Mouse (Mus musculus) frontal cortex, postnatal 14 days (tissue): ENCODE results near the gene Mgp.

Experiments used
- DNase-seq, 2 experiments: peaks; one replicate each; pipeline ENCODE4 v3.0.0; 2022; ENCODE audit warnings: low spot score in 2 of 2

The Mgp gene

DNA sequence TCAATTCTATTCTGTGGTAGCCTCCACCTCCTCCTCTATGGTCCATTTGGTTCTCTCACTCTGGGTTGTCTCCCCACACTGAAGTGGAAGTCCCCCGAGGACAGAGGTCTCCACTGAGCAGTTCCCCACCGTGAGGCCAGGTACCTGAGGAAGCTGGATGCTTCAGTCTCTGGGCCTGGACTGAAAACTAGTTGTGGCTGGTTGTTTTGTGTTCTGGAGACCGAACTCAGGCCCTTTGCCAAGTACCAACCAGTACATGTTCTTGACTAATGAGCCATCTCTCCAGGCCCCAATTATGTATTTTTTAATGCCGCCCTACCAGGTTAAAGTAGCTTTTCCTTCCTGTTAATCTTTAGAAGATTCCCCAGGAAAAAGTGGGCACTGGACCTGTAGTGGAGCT lies 23.3 kb downstream of the Mgp start:
- DNase-seq, result no peak

DNA sequence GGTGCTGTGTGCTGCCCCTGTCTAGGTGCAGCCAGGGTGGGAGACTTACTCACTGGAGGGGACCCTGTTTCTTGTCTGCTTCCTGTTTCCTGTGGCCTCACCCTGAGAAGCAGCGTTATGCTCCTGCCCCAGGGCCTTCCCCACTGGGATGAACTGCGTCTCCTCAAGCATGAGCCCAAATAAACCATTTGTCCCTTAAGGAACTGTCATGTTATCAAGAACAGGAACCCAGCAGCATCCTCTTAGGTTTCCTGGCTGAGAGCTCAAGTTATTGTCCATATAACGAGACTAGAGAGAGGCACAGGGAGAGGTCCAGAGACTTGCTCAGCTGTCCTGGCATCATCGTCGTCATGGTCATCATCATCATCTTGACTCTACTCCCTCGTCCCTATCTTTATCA lies 25.4 kb downstream of the Mgp start:
- DNase-seq, result no peak

DNA sequence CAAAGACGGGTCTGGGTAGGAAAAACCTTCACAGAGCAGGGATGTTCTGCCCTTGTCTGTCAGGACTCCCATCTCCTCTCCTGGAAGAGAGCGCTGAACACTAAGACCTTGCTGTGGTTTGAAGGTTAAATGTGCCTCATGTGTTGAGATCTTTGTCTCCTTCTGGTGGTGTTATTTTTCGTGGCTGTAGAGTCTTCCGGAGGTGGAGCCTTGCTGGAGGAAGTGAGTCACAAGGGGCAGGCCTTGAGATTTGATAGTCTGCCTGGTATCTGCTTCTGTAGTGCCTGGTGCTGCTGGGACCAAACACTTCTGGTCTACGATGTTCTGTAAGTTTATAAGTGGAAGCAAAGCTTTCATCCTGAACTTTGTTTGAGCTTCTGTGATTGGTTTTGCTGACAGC lies 26.7 kb downstream of the Mgp start:
- DNase-seq, result no peak

DNA sequence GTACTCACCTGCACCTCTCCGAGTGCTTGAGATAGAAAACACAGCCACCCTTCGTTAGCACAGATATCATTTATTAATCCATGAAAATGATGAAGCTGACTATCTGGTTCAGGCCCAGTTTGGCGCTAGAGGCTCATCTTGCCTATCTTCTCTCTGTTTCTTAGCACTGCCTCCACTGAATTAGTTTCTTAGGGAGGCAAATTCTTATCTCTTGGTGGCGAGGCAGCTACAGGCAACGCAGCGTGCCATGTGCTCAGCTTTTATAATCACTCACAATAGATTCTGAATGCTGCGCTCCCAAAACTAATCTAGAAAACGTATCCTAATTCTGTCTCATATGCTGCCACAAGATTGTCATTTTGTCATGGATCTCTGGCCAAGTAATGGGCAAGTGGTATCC lies 27.2 kb downstream of the Mgp start:
- no peak for DNase-seq

DNA sequence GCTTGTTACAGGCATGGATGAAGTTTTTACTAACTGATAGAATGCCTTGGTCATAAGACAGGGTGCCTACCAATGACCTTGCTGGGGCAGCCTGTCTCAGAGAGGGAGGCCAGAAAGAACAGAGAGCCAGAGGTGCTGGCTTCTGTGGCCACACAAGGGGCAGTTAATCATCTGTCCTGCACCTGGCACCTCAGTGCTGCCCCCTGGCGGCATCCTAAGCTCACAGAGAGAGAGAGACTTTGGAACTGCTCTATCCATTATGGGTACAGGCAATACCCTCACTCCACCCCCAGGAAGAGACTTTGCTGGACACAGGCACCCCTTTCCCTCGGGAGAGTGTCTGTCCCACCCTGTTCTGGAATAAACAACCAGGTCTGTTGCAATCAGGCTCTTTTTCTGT lies 27.8 kb downstream of the Mgp start:
- no peak for DNase-seq

DNA sequence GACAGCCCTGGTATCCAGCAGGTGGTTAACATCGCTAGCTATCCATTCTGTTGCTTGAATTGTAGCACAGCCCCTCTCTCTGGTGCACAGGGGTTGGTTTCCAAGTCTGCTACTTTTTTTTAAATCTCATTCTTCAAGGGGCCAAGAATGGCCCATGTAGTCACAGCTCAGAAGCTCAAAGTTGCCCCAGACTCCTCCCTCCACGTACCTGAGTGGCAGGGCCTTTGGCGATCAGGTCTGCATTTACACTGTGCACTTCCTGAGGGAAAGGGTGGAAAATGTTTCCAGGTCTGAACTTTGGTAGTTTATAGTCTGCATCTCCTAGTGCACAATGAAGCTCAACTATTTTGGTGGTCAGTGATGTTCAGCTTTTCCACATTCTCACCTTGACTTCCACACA lies 28.4 kb downstream of the Mgp start:
- DNase-seq, result no peak

DNA sequence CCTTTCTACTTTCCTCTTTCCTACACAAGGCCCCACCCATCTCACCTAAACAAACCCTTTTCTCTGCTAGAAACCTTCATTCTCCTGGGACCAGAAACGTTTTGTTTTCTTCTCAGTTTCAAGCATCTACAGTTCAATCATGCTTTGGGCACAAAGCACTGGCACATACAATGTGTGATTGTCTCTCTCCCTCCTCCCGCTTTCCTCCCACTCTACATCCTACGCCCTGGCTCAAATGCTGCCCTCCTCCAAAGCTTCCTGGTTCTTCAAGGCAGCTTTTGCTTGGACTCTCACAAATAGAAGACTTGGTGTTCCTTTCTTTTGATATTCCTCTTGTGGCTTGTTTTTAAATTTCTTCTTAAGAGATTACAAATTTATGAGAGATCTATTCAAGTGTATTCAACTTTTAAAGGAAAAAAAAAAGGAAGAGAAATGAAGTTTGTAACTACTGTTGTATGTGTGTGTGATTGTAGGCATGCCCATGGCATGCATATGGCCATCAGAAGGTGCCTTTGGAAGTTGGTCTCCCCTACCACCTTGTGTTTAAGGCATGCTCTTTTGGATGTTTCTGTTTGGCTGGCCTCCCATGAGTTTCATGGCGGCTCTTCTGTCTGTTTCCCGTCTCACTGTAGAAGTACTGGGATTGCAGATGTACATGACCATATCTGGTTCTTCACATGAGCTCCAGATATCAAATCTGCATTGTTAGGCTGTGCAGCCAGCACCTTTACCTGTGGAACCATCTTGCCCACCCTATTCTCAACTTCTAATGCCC lies 29.7 kb downstream of the Mgp start:
- DNase-seq, result no peak

DNA sequence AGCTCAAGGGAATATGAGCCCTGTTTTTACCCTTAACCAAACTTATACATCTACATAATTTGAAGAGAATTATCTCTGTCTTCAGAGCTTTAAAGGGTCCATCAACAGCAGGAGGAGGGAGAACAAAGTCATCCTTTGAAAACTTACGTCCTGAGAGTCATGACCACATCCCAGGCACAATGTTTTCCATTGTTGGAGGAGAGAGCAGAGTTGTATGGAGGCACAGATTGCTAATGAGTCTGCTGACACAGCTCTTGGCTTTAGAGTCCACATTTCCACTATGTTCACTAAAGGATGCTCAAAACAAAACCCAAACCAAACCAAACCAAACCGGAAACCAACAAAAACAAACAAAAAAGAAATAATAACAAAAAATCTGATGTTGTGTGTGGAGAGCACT lies 30.7 kb downstream of the Mgp start:
- no peak for DNase-seq

DNA sequence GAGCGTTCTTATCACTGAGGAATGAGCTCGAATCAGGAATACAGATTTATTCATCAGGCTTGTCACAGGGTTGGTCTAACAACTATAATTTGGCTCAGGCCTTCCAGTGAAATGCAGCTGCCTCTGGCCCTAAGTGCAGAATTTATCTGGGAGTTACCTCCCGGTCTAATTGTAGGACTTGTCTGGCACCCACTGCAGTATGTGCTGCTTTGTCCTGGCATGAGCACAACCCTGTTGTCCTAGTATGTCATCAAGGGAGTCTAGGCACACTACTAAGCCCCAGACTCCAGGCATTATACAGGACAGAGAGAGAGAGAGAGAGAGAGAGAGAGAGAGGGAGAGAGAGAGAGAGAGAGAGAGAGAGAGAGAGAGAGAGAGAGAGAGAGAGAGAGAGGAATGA lies 38.3 kb downstream of the Mgp start:
- no peak for DNase-seq

DNA sequence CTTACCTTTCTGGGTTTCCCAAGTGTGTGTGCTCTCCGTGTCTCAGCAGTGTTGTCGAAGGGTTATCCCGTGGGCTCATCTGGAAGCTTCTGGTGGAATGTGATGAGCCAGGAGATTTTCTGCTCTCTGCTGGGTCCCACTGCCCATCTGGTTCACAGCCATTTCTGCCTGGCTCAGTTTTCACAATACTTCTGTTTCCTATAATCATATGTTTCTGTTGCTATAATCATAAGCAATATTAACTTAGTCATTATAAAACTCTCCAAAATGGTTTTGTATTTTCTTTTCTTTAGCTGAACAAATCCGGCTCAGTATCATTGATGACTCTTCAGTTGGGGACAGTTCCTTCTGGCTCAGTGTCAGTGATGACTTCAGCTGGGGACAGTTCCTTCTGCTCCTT lies 40.3 kb downstream of the Mgp start, which contains the start of gene Smco3:
Gene Smco3 (minus strand): TSS at position 101 of the 400 bp plus-strand sequence.
- no peak for DNase-seq

DNA sequence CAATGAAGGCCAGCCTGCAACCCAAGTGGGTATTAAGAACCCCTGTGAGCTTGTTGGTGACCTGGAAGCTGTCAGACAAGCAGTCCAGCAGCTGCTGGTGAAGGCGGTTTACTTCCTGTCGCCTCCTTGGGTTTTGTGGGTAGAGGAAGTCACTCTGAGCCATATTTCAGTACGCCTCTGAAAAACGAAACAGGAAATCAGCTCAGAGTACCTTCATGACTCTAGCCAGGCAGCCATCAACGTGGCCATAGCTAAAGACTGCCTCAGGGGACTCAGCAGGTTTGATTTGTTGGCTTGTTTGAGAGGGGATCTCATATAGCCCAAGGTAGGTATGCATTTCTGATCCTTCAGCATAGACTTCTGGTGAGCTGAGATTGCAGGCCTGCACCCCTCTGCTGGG lies 43.9 kb downstream of the Mgp start:
- no peak for DNase-seq

DNA sequence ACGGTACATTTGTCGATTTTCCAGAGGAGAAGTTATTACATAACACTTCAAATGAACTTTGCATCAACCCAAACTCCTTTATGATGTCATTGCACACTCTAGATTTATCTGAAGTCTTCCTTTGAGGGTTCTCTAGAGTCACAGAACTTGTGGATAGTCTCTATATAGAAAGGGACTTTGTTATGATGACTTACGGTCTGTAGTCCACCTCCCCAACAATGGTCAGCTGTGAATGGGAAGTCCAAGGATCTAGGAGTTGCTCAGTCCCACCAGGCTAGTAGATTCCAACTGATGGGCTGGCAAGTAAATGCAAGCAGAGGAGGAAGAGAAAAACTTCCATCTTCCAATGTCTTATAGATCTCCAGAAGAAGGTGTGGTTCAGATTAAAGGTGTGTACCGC lies 46.9 kb downstream of the Mgp start:
- no peak for DNase-seq

DNA sequence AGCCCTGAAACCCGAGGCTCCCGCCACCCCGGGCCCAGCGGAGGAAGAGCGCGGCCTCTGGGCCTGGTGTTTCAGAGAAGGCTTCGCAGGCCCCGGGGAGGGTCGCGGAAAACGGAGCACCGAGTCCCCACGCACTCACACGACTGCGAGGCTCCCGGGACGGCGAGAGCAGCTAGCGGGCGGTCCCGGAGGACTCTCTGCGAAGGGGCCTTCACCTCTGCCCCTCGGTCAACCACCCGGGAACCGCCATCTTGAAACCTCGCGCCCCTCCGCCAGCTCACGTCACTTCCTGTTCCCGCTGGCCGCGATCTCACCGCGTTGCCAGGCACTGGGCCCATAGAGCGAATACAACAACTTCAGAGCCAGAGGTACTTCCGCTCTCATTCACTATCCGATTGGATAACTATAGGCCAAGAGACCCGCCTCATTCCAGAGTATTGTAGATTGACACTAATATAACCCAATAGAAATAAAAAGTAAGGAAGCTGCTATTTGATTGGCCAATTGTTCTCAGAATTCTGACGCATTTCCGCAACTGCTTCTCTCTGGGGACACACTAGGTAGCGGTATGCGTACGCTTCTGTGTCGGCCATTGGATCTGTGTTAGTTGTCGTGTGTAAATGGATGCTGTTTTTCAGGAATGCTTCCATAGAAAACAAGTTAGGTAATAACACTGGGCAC lies 47.6 kb downstream of the Mgp start, which contains the start of gene Wbp11:
Gene Wbp11 (minus strand): TSS at position 353 of the 681 bp plus-strand sequence.
- peak; percentile 94 to 95 for DNase-seq

DNA sequence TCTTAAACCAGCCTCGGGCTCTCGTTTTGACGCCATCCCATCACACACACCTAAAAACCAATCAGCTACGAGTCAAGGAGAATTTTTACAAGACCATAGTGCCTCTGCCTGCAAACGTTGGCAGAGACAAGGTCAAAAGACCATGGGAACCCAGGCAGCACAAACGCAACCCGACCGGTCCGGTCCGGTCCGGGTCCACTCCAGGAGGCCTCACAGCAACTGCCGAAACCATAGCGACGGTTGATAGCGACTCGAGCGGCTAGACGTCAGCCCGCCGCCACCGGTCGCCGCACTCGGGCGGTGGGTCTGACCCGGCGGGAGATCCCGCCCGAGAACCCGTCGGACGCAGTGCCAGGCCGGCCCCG lies 48.1 kb downstream of the Mgp start, which contains the start of gene BC049715:
Gene BC049715 (plus strand): TSS at position 111 of the 365 bp plus-strand sequence.
- no peak for DNase-seq

DNA sequence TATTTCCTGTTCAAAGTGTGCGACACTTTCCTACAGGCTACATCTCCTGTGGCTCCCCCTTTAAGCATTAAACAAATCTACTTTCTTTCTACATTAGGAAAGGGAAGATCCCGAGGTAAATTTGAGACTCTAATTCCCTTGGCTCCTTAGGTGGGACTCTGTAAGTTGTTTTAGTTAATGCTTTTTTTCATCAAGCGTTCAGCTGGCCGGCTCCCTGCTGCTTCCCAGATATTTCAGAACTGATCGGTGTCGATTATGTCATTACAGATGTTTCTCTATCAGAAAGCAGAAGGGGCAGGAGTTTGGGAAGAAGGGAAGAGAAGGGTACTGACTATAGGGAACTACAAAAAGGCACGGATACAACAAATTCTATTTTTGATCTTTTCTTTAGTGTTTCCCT lies 48.5 kb downstream of the Mgp start:
- DNase-seq, result no peak

DNA sequence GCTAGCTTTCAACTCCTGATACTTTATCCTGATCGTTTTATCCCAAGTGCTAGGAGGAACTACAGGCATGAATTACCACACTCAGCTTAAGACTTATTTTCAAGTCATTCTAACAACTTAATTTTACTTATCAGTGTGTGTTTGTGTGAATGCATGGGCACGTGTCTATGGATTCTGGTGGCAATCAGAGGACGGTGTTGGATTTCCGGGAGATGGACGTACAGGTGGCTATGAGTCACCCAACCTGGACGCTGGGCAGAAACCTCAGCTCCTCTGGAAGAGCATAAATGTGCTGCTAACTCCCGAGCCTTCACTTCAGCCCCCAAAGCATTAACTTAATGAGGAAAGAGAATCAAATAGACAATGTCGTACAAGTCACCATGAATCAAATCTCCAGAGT lies 50.6 kb downstream of the Mgp start:
- no peak for DNase-seq
